Mouse (Mus musculus) liver, adult 2 months (tissue): Measurements from ENCODE around the gene Ccsap.

Source experiments
- CTCF ChIP-seq: fragments of 200-500 bp; IDR thresholded peaks from 2 replicates; pipeline ENCODE4 v1.5.1; 2011; ENCODE audit warnings: low read depth, low read length, control low read depth
- POLR2A ChIP-seq: fragments of 200-500 bp; IDR thresholded peaks from 2 replicates; pipeline ENCODE4 v1.6.1; 2011; ENCODE audit warnings: low read length, control low read depth; ENCODE audit not compliant: insufficient read depth; ENCODE audit errors: extremely low read depth

- no peak for TF ChIP-seq CTCF
- TF ChIP-seq POLR2A = no peak
These were observed 53.6 kb downstream of the Ccsap start for GRCm38 (mm10) chr8:123806374-123806935.
